Mouse (Mus musculus): ENCODE results near the gene Card14.

The Card14 gene

GRCm38 (mm10) chr11:119394210-119394609 lies 86.6 kb downstream of the Card14 start:
- no peak for DNase-seq (ENCODE audit: inconsistent ontology term)

All from Muller cell, postnatal 12 days (primary cell).